Mouse (Mus musculus): ENCODE data around the gene Frem3. TPM values are rescaled to one million over a fixed set of nuclear protein-coding genes. Genes with fewer than 3 reads are reported as not detected.

Gene Frem3
- polyA plus RNA-seq (2017; shearing (Covaris generic)) = not detected

DNA sequence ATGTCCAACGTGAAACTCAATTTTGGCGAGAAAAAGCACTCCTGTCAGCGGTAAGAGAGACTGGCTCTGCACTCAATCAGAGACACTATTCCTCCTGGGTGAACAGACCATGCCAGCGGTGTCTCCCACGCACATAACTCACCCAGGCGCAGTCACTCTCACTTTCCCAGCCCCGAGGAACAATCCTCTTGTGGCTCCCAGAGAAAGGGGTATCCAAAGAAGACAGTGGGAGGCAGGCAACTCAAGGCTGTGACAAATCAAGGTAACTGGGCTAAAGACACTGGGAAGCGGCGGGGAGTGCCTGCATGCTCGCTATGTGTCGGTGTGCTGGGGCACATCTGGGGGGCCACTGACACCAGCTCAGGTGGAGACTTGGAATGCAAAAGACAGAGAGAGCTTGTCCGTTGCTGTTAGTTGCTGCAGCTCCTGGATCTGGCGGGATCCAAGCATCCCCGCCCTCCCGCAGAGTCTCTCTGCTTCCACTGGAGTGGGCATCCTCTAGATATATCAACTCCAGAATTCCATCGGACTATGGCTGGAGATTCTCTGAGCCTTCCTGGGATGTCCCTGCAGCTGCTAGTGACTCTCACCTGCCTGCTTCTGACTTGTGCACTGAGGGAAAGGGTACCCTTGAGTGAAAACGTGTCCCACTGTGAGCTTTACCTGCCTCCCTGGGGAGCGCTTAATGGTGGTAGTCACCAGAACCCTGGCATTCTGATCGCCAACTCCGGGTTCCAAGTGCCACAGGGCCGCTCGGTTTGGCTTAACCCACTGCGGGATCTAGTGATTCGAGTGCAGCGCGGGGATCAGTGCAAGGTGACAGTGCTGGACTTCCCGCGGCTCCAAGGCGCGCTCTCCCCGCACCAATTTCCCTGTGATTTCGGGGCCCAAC, at the start of gene Frem3:
TSS of gene Frem3 (plus strand) at position 532 of the 892 bp plus-strand sequence.
- no peak for ATAC-seq

DNA sequence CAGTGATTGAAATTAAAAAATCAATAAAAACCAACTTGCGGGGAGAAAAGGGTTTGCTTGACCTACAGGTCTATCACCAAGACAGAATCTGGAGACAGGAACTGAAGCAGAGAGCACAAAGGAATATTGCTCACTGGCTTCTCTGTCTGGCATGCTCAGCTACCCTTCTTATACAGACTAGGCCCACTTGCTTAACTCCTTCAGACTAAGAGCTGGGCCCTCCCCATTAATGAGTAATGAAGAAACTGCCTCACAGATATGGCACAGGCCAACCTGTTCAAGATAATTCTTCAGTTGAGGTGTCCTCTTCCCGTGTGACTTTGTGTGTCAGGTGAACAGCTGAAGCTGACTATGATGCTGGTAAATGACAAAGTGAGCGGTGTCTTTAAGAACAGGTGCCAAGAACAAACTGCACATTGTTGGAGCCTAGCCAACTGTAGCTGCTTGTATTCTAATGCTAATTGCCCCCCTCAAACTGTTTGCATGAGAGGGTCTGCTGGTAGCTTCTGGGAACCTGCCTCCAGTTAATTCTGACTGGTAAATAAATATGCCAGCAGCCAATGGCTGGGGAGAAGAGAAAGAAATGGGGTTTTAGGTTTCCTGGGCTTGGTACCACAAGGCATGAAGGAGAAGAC, 46.6 kb upstream of the Frem3 start:
- no peak for ATAC-seq

DNA sequence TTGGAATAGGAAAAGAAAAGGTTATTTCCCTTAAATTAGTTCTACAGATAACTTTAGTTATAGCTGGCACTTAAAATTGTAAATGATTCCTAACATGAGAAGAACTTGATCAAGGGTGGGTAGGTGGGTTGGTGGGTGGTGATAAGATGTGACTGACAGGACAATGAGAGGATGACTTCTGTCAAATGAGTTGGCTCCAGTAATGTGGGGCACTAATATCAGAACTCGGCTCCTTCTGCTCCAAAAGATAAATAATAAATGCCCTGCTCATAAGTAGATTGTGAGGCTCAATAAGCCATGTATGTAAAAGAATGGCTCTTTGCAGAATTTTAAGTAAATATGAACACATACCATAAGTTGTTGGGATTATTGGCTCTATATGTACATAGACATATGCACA, 43.4 kb upstream of the Frem3 start:
- no peak for ATAC-seq

DNA sequence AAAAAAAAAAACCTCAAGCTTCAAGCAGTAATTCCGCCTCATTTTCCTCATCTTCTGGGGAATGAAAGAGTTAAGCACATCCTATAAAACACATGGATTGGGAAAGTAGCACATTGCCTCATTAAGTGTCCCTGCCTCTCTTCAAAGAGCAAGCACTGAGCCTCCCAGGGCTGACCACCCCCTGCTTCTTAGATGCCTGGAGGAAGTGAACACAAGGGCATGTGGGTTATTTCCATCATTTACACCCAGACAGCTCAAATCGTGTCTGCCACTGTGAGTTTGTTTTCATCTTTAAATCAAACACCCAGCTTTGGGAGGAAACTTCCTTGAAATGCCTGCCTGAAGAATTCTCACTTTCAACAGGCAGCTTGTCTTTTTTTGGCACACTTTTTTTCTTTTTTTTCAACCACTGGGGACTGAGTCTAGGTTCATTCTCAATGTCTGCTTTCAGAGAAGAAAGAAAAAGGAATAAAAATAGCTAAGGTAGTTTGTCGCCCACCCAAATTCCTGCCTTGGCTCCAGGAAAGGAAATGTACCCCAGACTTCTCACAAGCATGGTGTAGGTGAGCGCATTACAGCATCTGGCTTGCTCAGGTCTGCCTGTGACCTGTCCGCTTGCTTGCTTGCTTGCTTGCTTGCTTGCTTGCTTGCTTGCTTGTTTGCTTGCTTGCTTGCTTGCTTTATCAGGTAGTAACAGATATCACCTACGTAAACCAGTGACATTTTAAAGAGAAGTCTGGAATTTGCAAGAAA, 42.5 kb upstream of the Frem3 start:
- ATAC-seq = no peak

DNA sequence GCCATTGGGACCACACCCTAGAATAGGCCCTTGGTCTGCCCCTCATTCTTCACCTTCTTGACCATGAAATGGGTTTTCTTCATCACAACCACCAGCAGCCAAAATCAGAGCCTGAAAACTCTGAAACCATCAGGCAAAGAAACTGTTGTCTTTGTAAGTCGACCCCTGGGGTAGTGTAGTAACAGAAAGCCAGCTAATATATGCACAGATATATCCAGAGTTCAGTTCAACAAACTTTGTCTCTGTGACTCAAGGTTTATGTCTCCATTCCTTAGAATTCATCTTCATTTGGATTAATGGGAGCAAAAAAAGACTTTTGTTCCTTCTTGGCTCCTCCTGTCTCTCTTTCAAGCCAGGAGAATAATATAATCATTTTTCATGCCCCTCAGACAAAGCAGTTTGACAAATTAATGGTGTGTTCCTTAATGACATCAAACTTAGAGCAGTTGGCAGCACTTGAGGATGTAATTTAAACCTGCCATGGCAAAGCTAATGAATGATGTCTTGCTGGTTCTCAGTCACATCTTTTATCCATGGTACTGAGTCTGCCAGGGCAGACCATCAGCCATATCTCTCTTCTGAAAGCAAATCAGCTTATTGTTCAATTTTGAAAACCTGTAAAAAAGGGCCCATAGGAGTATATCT, 38.3 kb upstream of the Frem3 start:
- no peak for ATAC-seq

DNA sequence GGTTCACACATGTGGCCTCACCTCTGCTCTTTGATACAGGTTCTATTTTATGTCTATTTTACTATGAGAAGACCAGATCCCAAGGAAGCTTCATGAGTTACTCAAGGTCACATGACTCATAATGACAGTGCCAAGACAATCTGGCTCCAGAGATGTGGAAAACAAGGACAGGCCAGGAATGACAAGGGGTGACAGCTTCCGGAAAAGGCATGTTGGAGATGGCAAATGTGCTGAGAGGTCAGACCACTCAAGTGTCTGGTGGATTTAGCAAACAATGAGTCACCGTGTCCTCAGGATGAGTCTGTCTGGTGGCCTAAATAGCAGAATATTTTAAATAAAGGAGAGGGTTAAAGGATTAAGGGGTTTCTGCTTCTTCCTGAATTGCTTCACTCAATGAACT, 33.8 kb upstream of the Frem3 start:
- ATAC-seq = no peak

DNA sequence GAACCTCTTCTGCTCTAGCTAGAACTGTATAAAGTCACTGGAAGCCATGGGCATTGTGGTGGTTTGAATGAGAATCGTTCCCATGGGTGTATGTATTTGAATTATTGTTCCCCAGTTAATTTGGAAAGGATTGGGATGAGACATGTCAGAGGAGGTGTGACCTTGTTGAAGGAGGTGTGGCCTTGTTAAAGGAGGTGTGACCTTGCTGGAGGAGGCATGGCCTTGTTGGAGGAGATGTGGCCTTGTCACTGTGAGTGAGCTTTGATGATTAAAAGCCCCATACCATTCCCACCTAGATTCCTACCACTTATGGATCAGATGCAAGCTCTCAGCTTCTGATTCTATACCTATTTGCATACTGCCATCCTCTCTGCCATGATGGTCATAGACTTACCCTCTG, 31.8 kb upstream of the Frem3 start:
- no peak for ATAC-seq

DNA sequence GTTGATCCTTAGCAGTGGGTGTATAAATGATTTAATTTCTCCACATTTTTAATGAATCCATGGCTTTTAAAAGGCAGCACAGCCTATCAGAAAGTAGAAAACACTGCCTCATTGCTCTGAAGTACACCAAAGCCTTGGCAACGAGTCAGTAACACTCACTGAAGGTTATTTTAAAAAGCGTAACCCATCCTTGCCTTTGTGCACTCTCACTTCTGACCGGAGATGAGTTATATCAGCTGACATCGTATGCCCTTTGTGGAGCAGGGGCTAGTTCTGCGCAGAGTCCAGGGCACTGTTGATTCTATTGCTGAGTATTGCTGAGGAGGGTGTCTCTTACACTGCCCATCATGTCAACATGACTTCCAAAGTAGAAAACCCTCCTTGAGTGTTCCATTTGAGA, 18.3 kb upstream of the Frem3 start:
- no peak for ATAC-seq

DNA sequence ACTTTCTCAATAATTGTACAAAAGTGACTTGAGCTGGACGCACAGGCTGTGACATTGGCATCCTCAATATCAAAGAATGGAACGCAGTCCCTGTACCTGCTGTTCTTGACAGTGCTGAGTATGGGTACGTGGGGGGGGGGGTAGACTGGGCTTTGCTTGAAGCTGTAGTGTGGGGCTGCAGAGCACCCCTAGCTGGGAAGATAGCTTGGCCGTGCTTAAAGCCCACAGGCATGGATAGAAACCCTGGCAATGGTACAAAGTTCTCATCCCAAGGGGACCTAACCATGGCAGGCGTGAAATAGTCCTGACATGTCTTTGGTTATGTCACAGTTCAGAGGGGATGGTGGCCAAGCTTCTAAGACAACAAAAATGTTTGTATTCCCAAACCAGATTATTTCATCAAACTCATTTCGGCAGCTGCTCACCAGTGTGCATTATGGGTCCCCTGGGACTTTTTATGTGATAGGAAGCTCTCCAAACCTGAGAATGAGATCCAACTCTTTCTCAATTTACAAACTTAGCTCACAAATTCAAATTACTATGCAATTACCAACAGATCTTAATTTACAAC, 10.2 kb upstream of the Frem3 start:
- ATAC-seq = no peak

DNA sequence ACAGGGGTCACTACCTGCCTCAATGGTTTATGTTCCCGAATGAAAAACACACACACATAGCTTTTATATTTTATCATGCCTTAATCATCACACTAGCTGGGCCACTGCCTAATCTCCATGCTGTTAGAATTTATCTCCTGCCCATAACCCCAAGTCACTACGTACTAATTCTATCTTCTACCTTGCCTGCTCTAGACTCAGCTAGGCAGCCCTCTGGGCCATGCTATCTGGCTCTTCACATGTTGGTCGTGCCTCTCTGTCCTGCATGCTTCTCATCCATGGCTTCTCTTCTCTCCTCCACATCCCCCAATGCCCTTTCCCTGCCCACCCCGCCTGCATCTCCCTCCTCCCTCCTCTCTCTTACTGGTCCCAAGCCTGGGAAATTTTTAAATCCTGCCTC, 9.0 kb upstream of the Frem3 start:
- ATAC-seq = no peak

DNA sequence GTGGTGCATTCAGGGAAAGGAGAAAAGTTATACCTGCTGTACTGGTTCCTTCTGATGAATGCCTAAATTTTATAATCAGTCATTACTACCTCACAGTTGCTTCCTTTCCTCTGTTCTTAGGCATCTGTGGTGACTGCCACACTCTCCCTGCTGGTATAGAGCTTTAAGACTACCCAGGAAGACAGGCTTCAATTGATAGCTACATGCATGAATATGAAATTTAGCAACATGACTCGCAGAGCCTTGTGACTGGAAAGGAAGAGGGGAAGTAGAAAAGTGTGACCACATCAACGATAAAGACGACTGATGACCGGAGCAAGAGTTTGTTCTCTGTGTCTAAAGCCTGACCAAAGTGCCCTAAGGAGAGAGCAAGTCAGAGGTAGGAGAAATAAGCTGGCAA, 3.8 kb upstream of the Frem3 start:
- ATAC-seq = no peak

DNA sequence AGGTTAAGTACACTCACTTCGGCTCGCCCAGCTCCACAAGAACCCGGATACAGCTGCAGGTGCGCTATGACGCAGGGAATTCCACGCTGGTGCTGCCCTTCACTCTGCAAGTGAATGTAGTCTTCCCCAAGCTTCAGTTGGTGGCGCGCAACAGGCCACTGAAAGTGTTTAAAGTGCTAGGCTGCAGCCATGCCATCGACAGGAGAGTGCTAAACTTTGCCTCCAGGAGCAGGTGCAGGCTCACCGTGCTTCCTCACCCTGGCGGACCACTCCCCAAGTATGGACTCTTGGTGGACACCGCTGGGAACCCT, 516 bp downstream of the Frem3 start:
- ATAC-seq = no peak

DNA sequence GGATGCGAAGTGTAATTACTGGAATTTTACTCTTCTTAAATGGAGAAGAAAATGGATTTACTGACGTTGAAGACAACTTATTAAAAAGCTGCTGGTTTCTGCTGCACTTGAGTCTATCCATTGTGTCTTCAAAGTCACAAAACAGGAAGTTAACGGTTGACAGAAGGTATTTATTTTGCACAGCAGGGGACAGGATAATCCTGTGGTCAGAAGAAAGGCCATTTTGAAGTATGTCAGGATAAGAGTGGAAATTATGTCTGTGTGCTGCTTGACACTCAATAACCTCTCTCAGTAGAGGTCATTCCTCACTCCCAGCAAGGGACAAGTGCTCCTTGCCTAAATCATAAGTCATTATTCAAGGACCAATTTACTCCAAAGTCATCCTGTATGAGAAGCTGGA, 8.9 kb downstream of the Frem3 start:
- no peak for ATAC-seq

DNA sequence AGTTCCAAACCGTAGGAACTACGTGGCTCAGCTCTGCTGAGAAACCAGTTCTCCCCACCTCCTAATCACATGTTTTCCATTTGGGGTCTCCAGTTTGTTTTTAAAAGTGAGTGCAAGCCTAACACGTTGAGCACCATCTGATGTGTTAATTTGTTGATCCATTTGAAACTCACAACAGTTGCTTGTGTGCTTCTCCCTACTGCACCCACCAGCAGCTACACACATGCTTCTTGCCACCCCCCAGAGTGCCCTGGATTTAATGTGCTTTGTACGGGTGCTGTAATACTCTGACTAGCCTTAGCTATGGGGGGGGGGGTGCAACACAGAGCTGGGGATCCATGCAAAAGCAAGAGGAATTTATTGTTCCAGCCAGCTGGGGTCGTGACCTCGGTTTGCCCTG, 36.5 kb downstream of the Frem3 start:
- no peak for ATAC-seq

DNA sequence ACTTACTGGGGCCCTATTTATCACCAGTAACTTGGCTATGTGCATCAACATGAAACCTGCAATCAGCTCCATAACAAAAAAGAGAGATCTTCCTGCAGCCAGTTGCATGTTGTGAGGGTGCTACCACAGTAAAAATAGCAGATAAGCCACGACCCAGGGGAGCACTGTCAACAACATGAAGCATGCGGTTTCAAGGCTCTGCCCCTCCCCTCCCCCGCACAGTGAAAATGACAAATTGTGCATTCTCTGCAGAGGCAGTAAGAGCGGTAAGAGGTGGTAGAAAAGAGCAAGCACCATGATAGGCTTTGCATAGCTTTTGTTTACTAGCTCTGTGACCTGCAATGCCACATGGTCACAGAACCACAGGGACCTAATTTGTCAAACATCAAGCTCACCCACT, 46.8 kb downstream of the Frem3 start:
- no peak for ATAC-seq

DNA sequence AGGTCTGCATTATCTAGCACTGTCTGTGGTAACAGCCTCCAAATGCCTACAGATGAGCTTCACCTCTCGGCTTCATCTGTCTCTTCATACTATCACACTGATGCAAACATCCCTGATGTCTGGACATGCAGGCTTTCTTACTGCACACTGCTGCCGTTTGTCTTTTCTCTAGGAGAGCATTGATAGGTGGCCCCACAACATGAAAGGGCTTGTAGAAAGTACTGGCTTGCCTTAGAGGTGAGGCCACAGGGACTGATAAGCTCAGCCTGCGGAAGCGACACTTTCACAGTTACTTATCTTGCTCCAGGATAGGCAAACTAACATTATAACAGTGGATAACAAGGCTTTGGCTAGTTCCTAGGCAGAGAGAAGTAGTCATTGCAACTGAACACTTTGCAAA, 50.2 kb downstream of the Frem3 start:
- no peak for ATAC-seq

DNA sequence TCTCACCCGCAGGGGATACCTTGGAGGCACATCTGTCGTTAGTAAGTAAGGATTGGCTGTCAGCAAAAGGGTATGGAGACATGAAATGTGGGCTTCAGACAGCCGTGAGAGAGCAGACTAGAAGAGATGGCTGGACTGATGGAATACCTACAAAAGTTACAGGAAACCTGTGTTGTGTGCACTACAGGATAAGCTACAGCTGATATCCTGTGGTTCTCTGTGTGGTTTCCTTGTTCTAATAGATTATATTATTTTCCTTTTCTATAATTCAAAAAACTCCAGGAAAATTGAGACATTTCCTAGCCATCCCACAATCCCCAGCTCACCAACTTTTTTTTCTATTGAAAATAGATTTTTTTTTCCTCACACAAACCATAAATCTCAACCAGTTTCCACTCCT, 52.6 kb downstream of the Frem3 start:
- ATAC-seq = no peak

DNA sequence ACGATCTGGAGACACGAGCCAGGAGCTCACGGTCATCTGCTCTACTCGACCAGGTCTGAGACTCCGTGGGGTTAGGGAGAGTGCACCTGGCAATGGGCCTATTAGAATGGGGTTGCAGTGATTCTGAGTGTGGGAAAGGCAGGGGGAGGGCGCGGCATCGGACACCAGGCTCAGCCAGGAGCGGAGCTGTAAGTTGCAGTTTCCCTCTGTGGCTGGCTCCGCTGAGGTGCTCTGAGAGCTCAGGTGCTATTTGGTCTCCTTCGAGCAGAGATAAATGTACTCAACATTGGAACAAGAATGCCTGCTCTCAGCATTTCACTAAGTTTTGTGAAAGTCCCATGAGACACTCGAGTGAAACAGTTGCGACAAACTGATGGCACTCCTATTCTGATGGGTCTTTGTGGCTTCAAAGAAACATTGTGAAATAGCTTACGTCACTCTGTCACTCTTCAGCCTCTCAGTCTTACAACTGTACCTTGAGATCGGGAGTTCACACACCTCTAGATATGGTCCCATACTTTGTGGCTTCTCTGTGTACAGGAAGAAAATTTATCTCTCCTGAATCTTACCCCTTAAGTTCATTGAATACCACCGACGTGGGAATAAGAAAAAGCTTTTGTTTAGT, 58.5 kb downstream of the Frem3 start:
- ATAC-seq = no peak

DNA sequence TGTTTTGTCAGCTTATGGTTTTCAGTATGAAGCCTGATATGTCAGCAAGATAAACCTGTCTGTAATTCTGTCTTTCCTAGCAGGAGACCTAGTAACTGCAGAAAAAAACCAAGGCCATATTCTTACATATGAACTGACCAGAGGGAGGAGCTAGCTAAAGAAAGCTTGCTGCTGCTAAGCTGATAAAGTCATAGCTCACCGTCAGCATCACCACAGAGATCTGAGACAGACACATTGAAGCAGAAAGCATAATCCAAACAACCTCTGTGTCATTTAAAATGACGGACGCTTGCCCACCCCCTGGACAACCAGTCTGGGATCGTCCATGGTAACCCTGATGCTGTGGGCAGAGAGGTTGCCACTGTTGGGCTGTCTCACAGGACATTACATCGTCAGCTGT, 71.7 kb downstream of the Frem3 start:
- ATAC-seq = no peak

DNA sequence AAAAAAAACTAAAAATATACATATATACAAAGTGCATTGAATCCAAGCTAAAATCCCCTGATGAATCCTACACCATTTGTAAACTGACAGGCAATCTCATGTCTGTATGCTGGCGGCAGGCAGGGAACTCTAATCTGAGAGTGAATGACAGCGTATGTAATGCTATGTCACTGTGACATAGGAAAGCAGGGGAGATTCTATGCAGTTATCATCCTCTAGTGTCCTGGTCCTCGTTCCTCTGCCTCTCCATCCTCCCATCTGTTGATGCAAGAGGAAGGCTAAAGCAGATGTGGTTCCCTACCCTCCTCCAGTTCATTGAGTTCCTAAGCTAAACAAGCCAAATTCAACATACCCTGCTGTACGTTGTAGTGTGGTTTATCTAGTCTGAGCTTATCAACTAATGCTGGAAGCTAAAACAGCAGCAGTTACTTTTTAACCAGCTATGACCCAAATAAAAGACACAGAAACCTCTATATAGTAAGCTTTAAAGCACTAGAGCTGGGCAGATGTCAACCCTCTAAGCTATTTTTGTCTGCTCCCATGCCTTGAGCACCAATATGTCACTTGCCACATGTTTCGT, 73.0 kb downstream of the Frem3 start:
- no peak for ATAC-seq

DNA sequence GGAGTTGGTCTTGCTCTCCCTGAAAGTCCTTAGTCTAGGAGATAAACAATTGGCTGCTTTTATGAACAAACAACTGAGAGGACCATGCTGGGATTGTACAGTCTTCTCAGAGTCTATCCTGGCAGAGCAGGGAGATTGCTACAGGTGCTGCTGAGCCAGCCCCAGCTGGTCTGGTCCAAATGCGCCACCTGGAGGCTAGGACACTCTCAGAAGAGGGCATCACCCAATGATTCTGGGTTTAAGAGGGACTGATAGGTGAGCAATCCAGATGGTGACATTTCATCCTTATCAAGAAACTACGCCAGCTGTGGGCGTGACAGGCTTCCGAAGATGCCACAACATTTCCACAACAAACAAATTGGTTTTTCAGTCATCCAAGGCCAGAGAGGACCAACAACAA, 77.3 kb downstream of the Frem3 start:
- ATAC-seq = no peak
